Mouse (Mus musculus) testis, postnatal 14 days (tissue): ENCODE measurements at regions not wholly inside any gene's neighbourhood (a gene's known extent, or its start where the extent isn't known, plus 50 kb on each side); places are given as distances from the start of the nearest gene placed in this dataset.

ENCODE experiments used
- DNase-seq: peaks from one replicate; pipeline ENCODE4 v3.0.0; 2021; ENCODE audit warnings: low spot score

- no peak for DNase-seq
These were observed 69.8 kb downstream of the Gm21750 start for GRCm38 (mm10) chr14:73730796-73731195.

DNA sequence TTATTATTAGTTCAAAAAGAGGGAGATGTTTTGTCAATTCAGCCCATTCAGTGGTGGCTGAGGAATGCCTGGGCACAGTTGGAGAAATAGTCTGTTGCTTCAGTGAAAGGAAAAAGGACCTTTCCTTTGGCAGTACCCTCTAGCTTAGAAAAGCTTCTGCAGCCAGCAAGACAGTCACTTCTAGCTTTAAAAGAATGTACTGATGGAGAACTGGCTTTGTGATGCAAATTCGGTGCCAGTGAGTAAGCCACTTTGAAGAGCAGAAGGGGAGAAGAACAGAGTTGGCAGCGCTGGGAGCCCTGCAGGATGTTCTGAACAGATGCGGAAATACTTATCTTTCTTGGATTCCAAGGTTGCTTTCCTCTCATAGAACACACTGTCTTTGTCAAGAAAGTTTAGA, 71.1 kb downstream of the Gm21750 start:
- DNase-seq = peak; percentile 5

DNA sequence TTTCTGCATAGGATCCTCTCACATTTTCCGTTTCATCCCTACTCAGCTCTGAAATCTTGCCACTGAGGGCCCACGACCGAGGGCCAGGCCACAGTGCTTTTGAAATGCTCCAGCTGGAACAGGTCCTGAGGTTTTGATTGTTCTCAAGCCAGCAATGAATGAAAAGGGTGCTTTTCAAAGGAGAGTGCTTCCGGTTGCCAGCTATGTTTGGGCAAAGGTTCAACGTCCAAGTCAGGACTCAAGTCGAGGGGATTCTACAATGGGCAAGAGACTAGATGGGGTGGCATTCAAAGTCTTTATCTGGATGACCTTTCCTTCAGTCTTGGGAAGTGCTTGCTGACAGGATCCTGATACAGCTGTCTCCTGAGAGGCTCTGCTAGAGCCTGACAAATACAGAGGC, 89.8 kb downstream of the Gm21750 start:
- DNase-seq = no peak

- no peak for DNase-seq
These were observed 99.0 kb downstream of the Gm21750 start for GRCm38 (mm10) chr14:73759986-73760385.

DNA sequence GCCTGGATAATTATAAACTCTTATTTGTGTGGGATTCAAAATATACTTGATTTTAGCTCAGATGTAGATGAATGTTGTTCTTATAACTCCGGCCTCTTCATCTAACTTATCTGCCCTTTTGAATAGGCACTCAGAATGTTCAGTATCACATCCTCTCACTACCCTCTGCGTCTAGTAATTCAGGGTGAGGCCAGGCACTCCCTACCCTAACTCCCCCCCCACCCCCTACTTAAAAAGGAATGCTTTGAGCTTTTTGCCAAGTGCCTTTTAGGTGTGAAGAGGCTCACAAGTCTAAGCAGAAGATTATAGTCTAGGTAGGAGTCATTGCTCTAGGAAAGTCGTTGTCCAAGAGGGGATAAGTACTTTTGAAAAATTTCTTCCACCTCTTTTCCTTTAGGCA, 111.9 kb downstream of the Gm21750 start:
- no peak for DNase-seq

- no peak for DNase-seq
These were observed 112.8 kb downstream of the Gm21750 start for GRCm38 (mm10) chr14:73773810-73774209.

DNA sequence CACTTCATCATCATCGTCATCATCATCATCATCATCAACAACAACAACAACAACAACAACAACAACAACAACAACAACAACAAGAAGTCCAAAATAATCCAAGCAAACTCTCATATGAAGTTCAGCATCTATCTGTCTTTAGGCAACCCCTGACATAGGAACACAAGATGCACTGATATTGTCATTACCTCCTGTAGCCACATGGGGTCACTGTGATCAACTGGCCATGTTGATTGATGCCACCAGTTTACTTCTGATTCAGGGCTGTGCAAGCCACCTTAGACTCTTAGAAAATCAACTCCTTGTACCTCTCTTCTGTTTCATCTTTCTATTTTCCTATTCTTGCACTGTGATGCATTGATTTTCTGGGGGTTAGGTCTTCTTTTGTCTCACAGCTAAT, 115.0 kb downstream of the Gm21750 start:
- DNase-seq = peak; percentile 10

- no peak for DNase-seq
These were observed 146.1 kb downstream of the Gm21750 start for GRCm38 (mm10) chr14:73807169-73807568.

DNA sequence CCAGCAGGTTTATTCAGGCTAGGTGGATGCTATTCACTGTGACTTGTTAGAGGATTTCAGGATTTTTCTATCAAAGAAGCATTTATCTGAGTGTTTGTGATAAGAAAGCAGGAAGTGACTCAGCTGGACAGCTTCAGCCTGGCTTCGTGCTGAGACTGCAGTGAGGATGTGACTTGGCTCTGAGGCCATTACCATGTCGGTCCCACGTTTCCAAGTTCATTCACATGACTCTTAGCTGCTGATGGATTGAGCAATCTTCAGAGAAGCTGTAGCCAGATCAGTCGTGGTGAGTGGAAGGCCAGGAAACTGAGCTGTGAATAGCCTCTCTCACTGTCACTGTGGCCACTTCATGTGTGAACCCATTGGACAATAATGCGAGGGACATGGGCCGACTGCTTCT, 177.9 kb downstream of the Gm21750 start:
- DNase-seq = no peak

- no peak for DNase-seq
These were observed 200.8 kb downstream of the Gm21750 start for GRCm38 (mm10) chr14:73861782-73862181.

DNA sequence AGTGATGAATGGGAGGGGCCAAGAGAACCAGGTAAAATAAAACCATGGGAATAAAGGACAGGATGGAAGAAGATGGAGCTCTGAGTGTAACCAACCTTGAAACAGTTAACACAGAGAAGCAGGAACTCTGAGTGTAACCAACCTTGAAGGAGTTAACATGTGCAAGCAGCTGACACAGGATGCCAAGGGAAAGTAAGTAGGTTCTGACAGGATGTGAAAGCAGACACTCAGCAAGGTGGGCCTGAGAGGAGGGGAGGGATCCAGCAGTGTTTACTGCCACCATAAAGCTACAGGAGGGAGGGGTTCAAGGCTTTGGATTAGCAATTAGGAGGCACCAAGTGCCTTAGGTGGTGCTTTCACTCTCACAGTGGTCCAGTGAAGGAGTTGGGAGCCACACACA, 213.3 kb downstream of the Gm21750 start:
- no peak for DNase-seq

DNA sequence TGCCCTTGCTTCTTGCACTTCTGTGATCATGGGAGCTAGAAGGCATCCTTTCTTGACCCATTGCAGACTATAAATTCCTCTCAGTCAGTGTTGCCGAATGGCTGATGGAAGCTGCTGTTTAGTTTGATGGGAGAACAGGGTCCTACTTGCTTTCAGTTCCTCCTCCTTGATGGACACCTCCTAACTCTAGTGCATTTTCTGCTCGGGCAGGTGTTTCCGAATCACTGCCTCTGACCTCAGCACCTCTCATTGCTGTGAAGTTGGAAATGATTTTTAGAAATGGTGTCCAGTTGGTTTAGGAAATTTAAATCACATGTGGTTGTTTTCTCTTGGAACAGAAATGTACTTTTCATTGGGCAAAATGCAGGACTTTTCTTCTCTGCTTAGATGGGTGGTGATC, 214.9 kb downstream of the Gm21750 start:
- DNase-seq = no peak

DNA sequence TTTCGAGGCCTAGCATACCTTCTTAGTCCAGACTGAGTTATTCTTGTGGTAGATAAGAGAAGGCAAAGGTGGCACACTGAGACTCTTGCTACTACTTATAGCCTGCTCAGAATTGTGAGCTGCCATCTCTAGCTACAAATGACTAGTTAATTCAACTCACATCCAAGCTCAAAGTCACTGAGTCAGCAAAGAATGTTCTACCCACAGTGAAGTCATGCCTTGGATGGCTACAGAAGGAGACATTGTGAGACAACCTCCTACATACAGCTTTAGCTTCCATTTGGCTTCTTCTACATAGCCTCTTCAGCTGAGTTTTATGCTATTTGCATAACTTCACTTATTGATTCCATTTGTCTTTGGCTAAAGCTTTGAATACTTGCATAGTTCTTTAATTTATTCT, 217.2 kb downstream of the Gm21750 start:
- DNase-seq = no peak

DNA sequence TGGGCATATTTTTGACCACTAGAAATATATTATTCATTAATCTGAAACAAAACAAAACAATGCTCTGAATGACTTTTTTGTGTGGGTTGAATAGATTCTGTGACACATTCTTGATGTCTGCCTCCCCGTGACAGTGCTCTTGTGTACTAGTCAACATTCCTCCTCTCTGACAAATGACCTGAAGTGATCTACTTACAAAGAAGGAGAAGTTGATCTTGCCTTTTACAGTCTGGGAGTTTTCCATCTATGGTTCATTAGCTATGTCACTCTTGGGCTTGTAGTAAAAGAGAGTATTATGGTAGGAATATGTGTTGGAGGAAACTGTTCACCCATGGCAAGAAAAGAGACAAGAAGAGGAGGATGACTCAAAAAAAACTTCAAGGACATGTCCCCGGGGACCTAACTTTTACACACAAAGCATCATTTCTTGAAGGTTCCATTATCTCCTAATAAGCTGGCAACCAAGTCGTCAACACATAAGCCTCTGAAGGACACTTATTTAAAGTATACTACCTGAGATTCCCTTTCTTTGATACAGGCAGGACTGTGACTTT, 217.9 kb downstream of the Gm21750 start:
- DNase-seq = no peak

DNA sequence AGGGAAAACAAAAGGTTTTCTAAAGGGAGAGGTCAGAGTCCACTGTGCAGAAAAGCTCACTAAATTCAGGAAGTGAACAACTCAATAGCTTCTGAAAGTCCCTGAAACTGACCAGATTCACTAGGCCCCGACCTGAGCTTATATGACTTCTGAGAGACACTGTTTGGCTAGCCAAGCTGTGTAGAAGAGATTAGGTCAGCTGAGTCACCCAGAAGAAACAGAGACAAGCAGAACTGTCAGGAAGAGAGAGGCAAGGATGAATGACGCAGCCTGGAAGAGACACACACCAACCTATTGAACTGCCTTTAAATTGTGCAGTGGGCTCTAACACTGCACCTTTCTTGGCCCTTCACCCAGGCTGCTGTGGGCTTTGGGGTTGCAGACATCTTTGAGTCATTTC, 230.4 kb downstream of the Gm21750 start:
- DNase-seq = no peak

- DNase-seq = no peak
These were observed 233.8 kb downstream of the Gm21750 start for GRCm38 (mm10) chr14:73894844-73895243.

DNA sequence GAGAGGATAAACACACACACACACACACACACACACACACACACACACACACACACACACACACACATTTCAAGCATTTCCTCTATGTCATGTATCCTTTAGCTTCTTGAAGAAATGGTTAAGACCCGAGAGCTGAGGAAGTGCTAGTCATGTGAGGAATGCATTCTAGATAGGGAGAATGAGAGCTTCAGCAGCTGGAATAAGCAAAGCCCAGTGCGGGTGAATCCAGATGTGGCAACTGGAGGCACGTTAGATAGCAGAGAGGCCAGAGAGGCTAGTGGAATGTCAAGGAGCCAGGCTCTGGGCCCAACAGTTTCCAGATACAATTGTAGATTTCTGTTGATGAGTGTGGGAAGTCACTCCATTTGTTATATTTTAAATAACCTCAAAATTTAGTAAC, 234.2 kb downstream of the Gm21750 start:
- DNase-seq = no peak

GRCm38 (mm10) chr14:73899078-73899477, 238.1 kb downstream of the Gm21750 start:
- no peak for DNase-seq

- DNase-seq = no peak
These were observed 241.2 kb downstream of the Gm21750 start for GRCm38 (mm10) chr14:73902085-73902713.

DNA sequence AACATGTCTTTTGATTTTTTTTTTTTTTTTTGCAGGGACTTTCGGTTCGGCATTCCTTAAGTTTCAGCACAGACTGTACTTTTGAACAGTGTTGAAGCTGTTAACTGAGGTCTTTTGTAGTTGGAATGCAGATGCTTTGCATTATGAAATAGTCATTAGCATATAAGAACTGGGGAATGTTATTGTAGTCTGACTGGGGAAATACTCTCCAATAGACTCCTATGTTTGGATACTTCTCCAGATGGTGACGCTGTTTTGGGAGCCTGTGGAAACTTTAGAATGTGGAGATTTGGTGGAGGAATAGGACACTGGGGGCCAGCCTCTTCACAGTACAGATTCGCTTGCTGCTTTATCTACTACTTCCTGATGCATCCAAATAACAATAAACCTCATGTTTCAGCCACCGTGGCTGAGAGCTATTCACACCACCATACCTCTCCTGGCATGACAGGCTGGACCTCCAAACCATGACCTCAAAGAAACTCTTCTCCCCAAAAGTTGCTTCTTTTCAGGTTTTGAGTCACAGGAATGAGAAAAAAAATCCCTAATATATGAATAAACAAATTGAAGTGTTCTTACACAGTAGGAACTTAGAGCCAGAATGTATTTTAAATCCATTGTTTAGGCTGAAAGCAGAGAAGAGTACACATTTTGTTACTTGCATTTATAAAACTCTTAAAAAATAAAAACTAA, 252.9 kb downstream of the Gm21750 start:
- no peak for DNase-seq

GRCm38 (mm10) chr14:73915990-73916389, 255.0 kb downstream of the Gm21750 start:
- no peak for DNase-seq

GRCm38 (mm10) chr14:73931095-73931494, 270.1 kb downstream of the Gm21750 start:
- no peak for DNase-seq

GRCm38 (mm10) chr14:73947316-73947715, 286.3 kb downstream of the Gm21750 start:
- DNase-seq = no peak

DNA sequence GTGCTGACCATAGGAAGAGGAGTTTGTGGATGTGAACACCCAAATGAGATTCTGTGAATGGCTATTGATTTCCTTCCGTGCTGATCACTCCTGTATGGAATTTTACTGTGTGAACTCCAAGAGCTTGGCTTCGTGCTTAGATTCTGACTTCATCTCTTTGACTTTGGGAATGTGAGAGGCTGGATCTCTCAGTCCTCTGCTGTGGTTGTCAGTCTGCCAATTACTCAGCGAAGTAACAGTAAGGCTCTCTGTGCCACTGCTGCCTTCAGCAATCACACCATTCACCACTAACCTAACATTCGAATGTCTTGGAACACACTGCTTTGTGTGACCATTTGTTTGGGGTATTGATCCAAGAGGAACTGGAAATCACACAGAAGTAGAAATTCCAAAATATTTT, 291.5 kb downstream of the Gm21750 start:
- DNase-seq = no peak
